Mouse (Mus musculus): Measurements from ENCODE around the gene Zfp867. TPM values are rescaled to one million over a fixed set of nuclear protein-coding genes. Genes with fewer than 3 reads are reported as not detected.

Gene Zfp867
- polyA plus RNA-seq, 1 experiment: 0.25 TPM

GRCm38 (mm10) chr11:59428057-59428660 is 44.1 kb downstream of the Zfp867 start:
- TF ChIP-seq POLR2A (IDR thresholded peaks at IDR 0.05; ENCODE audit: low read depth, low read length): no peak
- TF ChIP-seq CTCF (IDR thresholded peaks at IDR 0.05; ENCODE audit: extremely low read depth, insufficient read depth, insufficient read length, insufficient replicate concordance): no peak
- no peak for DNase-seq (ENCODE audit: low read depth in 1 of 2, low spot score in 2 of 2)
- 89% methylated on average over 9 of the region's 9 CpGs for WGBS
- 0 out of 2 replicates have a peak, but pooled peaks cover 2% of the 10 kb centered on the region for H3K36me3 ChIP-seq (ENCODE audit: control insufficient read depth, insufficient read depth, low read length)
- H3K4me1 ChIP-seq (ENCODE audit: control insufficient read depth, insufficient read depth, insufficient read length): peaks cover 3% of the 10 kb centered on the region; the same call in 1 of the 2 replicates
- H3K27me3 ChIP-seq (ENCODE audit: control insufficient read depth, insufficient read depth, low read length): no peaks in the 10 kb centered on the region
- no peak overlapping the region for H3K4me3 ChIP-seq (ENCODE audit: extremely low read depth, insufficient read depth, insufficient read length)
- no peak overlapping the region for H3K27ac ChIP-seq (ENCODE audit: insufficient read depth, low read length)

- H3K4me1 ChIP-seq (ENCODE audit: control insufficient read depth, insufficient read depth, insufficient read length): peaks cover 6% of the 10 kb centered on the region; the same call in 1 of the 2 replicates
- no peak overlapping the region for H3K4me3 ChIP-seq (ENCODE audit: extremely low read depth, insufficient read depth, insufficient read length)
- no peak overlapping the region for H3K27ac ChIP-seq (ENCODE audit: insufficient read depth, low read length)
- H3K36me3 ChIP-seq (ENCODE audit: control insufficient read depth, insufficient read depth, low read length): 0 out of 2 replicates have a peak, but pooled peaks cover 2% of the 10 kb centered on the region
- no peaks in the 10 kb centered on the region for H3K27me3 ChIP-seq (ENCODE audit: control insufficient read depth, insufficient read depth, low read length)
- peak; percentile 21 to 60 for DNase-seq (ENCODE audit: low read depth in 1 of 2, low spot score in 2 of 2)
- TF ChIP-seq POLR2A (IDR thresholded peaks at IDR 0.05; ENCODE audit: low read depth, low read length): no peak
- TF ChIP-seq CTCF (IDR thresholded peaks at IDR 0.05; ENCODE audit: extremely low read depth, insufficient read depth, insufficient read length, insufficient replicate concordance): peak; percentile 13; the same call in 1 of the 2 replicates
- 8% methylated on average over 7 of the region's 7 CpGs for WGBS
Measured at GRCm38 (mm10) chr11:59425671-59426101, 46.6 kb downstream of the Zfp867 start.

- no peak for TF ChIP-seq CTCF (IDR thresholded peaks at IDR 0.05; ENCODE audit: extremely low read depth, insufficient read depth, insufficient read length, insufficient replicate concordance)
- TF ChIP-seq POLR2A (IDR thresholded peaks at IDR 0.05; ENCODE audit: low read depth, low read length): no peak
- Histone ChIP-seq H3K27ac (ENCODE audit: insufficient read depth, low read length) (no peak overlapping the region), H3K4me1 (ENCODE audit: control insufficient read depth, insufficient read depth, insufficient read length) (peaks cover 6% of the 10 kb centered on the region; the same call in 1 of the 2 replicates), H3K36me3 (ENCODE audit: control insufficient read depth, insufficient read depth, low read length) (0 out of 2 replicates have a peak, but pooled peaks cover 2% of the 10 kb centered on the region), H3K27me3 (ENCODE audit: control insufficient read depth, insufficient read depth, low read length) (no peaks in the 10 kb centered on the region), H3K4me3 (ENCODE audit: extremely low read depth, insufficient read depth, insufficient read length) (no peak overlapping the region)
- no peak for DNase-seq (ENCODE audit: low read depth in 1 of 2, low spot score in 2 of 2)
- 86% methylated on average over 5 of the region's 5 CpGs for WGBS
Measured at GRCm38 (mm10) chr11:59423010-59423588, 49.2 kb downstream of the Zfp867 start.

- DNase-seq (ENCODE audit: low read depth in 1 of 2, low spot score in 2 of 2): no peak
- no peaks in the 10 kb centered on the region for H3K27me3 ChIP-seq (ENCODE audit: control insufficient read depth, insufficient read depth, low read length)
- TF ChIP-seq CTCF (IDR thresholded peaks at IDR 0.05; ENCODE audit: extremely low read depth, insufficient read depth, insufficient read length, insufficient replicate concordance) (no peak), POLR2A (IDR thresholded peaks at IDR 0.05; ENCODE audit: low read depth, low read length) (no peak)
- no peaks in the 10 kb centered on the region for H3K36me3 ChIP-seq (ENCODE audit: control insufficient read depth, insufficient read depth, low read length)
- peaks cover 6% of the 10 kb centered on the region; the same call in 1 of the 2 replicates for H3K4me1 ChIP-seq (ENCODE audit: control insufficient read depth, insufficient read depth, insufficient read length)
- H3K4me3 ChIP-seq (ENCODE audit: extremely low read depth, insufficient read depth, insufficient read length): no peak overlapping the region
- H3K27ac ChIP-seq (ENCODE audit: insufficient read depth, low read length): no peak overlapping the region
- 31% methylated on average over 2 of the region's 2 CpGs for WGBS
Measured at GRCm38 (mm10) chr11:59421967-59422366, 50.3 kb downstream of the Zfp867 start.

DNA sequence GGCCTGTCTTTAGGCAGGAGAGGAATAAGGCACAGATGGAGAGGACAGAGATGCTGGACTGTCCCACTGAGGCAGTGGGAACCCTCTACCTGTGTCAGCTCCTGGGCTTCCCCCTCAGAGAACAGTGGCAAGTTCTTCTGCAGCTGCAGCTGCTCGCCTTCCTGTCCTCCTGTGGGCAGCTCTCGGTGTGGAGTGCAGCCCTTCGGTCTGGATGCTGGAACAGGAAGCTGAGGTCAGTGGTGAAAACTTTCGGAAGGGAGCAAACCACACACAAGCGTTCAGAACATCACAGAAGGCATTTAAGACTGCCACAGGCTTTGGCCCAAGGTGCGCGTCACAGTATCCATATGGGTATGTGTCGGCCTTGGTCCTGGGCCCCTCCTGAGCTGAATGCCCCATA is 50.8 kb downstream of the Zfp867 start:
- WGBS: 24% methylated on average over 8 of the region's 8 CpGs
- no peak for TF ChIP-seq POLR2A (IDR thresholded peaks at IDR 0.05; ENCODE audit: low read depth, low read length)
- TF ChIP-seq CTCF (IDR thresholded peaks at IDR 0.05; ENCODE audit: extremely low read depth, insufficient read depth, insufficient read length, insufficient replicate concordance): no peak
- no peaks in the 10 kb centered on the region for H3K36me3 ChIP-seq (ENCODE audit: control insufficient read depth, insufficient read depth, low read length)
- no peak overlapping the region for H3K4me3 ChIP-seq (ENCODE audit: extremely low read depth, insufficient read depth, insufficient read length)
- peak in 1 of 2 experiments; percentile 6 for DNase-seq (ENCODE audit: low read depth in 1 of 2, low spot score in 2 of 2)
- no peaks in the 10 kb centered on the region for H3K27me3 ChIP-seq (ENCODE audit: control insufficient read depth, insufficient read depth, low read length)
- H3K27ac ChIP-seq (ENCODE audit: insufficient read depth, low read length): no peak overlapping the region
- peaks cover 6% of the 10 kb centered on the region; the same call in 1 of the 2 replicates for H3K4me1 ChIP-seq (ENCODE audit: control insufficient read depth, insufficient read depth, insufficient read length)

- no peaks in the 10 kb centered on the region for H3K36me3 ChIP-seq (ENCODE audit: control insufficient read depth, insufficient read depth, low read length)
- peaks cover 3% of the 10 kb centered on the region; the same call in 1 of the 2 replicates for H3K4me1 ChIP-seq (ENCODE audit: control insufficient read depth, insufficient read depth, insufficient read length)
- DNase-seq (ENCODE audit: low read depth in 1 of 2, low spot score in 2 of 2): no peak
- H3K27me3 ChIP-seq (ENCODE audit: control insufficient read depth, insufficient read depth, low read length): no peaks in the 10 kb centered on the region
- TF ChIP-seq POLR2A (IDR thresholded peaks at IDR 0.05; ENCODE audit: low read depth, low read length) (no peak), CTCF (IDR thresholded peaks at IDR 0.05; ENCODE audit: extremely low read depth, insufficient read depth, insufficient read length, insufficient replicate concordance) (no peak)
- 15% methylated on average over 5 of the region's 5 CpGs for WGBS
- H3K4me3 ChIP-seq (ENCODE audit: extremely low read depth, insufficient read depth, insufficient read length): no peak overlapping the region
- H3K27ac ChIP-seq (ENCODE audit: insufficient read depth, low read length): no peak overlapping the region
Measured at GRCm38 (mm10) chr11:59418708-59419107, 53.6 kb downstream of the Zfp867 start.

All from spleen, adult 2 months (tissue).